Mouse (Mus musculus) adrenal gland (tissue): Measurements from ENCODE around the gene Serinc5.

Source experiments
- intact Hi-C: fragments of 180-260 bp; cut with DNase I; formaldehyde crosslinking; loops from one replicate; pipeline ENCODE4 v1.15.1; 2025

Serinc5 gene

GRCm38 (mm10) chr13:92611917-92612316 lies 1.0 kb downstream of the Serinc5 start:
- intact Hi-C loops: no loop called here

DNA sequence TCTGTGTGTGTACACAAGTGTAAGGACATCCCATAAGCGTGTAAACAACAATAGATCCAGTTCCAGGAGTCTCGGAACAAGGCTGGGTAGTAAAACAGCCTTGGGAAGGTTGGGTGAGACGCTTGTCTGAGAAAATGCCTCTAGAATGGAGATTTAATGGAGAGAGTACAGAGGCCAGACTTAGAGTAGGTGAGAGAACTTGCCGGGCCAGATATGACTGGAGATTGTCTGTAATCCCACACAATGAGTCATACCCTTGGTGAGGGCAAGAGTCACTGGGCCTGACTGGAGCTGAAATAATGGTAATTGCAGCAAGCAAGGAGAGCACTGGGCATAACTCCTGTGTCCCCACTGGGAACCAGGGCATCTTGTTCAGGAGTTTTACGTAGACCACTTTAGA lies 2.2 kb downstream of the Serinc5 start:
- intact Hi-C loops: no loop called here

DNA sequence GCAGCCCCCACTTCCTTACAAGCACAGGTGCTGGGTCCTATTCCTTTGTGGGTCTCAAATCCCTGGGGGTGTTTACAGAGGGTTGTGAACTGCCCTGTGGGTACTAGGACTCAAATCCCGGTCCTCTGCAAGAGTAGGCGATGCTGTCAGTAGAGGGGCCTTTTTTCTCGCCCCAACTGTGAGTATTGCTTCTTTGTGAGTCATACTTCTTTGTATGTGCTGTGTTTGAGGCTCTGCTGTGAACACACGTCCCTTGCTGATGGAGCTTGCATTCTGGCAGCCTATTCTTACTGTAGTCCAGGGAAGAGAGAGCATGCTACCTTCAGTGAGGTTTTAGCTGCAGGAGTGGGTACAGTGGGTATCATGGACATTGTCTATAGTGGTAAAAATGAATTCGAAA lies 4.3 kb downstream of the Serinc5 start:
- intact Hi-C loops: no loop called here

GRCm38 (mm10) chr13:92616459-92616858 lies 5.6 kb downstream of the Serinc5 start:
- intact Hi-C loops: no loop called here

GRCm38 (mm10) chr13:92626196-92626595 lies 15.3 kb downstream of the Serinc5 start:
- intact Hi-C loops: no loop called here

DNA sequence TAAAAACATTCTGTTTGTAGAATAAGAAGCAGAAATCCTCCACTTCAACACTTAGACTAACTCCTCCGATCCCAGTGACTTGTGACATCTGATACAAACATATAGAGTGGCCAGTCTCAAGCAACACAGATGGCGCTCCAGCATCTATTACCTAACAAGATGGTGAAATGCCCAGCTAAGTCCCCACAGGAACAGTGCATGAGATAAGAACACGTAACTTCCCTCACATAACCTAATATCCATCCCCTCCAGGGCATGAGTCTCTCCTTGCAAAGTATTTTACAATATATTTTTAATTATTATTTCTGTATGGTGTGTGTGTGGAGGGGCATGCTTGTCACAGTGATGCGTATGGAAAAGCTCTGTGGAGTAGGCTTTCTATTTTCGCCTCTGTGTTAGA lies 15.8 kb downstream of the Serinc5 start:
- intact Hi-C loops: no loop called here

GRCm38 (mm10) chr13:92629509-92629908 lies 18.6 kb downstream of the Serinc5 start:
- intact Hi-C loops: no loop called here

DNA sequence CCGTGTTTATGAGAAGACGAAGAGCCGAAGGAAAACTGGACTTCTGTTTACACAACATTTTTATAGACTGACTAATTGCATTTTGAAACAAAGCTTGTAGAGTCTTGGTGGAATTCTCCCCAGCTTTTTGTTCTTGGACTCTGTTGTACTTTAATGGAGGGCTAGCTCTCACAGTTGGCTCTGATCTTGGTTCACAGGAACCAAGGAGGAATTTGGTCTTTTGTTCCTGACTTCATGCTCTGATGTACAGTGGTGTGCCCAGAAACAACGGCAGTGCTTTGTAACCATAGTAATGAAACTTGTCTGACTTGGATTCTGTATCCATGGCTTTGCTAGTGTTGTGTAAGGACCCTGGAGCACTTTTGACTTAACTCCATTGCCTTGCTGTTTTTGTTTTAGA lies 20.6 kb downstream of the Serinc5 start:
- intact Hi-C loops: loop anchor here (5.0 kb wide), 1 partner anchor 101 kb away; no protein-coding TSS in a partner anchor

DNA sequence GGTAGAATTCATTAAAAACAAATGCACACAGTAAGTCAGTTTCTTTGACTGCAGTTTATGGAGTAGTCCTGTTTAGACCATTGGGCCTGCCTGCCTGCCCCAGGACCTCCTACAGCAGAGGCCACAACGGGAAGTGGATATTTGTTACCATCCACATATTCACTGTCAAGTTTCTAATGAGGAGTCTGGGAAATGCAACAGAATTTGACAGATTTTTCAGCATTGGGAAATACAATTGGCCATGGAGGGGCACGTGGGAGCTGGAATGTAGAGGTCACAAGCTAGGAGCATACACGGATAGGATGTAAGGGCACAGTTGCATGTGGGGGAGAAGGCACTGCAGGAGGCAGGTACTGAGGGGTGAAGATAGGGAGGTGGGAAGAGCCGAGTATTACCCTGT lies 21.7 kb downstream of the Serinc5 start:
- intact Hi-C loops: loop anchor here (5.0 kb wide), 1 partner anchor 100 kb away; no protein-coding TSS in a partner anchor

- intact Hi-C loops: no loop called here
Measured at GRCm38 (mm10) chr13:92635040-92635439, 24.1 kb downstream of the Serinc5 start.

DNA sequence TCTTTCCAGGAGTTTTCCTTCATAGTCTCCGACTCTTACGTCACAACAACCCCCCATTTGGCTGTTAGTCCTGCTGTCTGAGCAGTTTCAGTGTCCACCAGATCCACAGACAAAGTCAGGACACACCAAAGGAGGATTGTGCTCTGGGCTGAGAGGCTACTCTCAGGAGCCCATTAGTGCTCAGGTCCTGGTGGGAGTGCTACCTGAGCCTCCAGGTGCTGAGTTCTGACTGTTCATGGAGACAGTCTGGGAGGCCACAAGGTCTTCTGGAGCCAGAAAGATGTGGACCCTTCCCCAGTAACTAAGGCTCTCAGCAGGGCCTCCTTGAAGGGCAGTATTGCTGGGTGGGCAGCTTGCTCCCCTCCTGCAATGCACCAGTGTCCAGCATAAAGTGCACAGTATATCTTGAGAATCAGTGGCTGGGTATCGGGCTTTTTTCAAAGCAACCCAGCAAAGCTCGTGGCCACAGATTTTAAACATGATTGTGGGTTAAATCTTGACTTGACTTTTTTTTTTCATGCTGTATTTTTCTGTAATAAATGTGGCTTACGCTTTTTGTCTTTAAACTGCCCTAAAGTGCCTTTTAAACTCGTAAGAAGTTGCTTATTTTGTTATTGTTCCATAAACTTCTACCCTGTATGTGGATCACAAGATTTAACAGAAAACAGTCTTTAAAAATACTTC lies 25.5 kb downstream of the Serinc5 start:
- intact Hi-C loops: no loop called here

DNA sequence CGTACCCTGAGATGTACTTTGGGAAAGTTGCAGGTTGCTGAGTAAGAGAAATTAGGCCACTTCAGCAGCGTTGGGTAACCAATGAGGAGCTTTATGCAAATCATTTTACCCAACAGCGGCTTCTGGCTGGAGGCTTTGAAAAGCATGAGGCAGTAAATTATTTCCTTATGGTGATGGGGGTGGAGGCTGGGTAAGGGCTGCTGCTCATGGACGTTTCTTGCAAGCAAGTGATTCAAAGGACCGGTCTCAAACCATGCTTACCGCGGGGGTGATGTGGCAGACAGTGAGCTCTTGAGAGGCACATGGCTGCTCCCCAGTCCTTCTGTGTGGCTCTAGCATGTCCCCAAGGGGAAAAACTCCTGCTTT lies 26.0 kb downstream of the Serinc5 start:
- intact Hi-C loops: no loop called here

- intact Hi-C loops: no loop called here
Measured at GRCm38 (mm10) chr13:92639093-92640014, 28.5 kb downstream of the Serinc5 start.

- intact Hi-C loops: no loop called here
Measured at GRCm38 (mm10) chr13:92644199-92644598, 33.3 kb downstream of the Serinc5 start.

DNA sequence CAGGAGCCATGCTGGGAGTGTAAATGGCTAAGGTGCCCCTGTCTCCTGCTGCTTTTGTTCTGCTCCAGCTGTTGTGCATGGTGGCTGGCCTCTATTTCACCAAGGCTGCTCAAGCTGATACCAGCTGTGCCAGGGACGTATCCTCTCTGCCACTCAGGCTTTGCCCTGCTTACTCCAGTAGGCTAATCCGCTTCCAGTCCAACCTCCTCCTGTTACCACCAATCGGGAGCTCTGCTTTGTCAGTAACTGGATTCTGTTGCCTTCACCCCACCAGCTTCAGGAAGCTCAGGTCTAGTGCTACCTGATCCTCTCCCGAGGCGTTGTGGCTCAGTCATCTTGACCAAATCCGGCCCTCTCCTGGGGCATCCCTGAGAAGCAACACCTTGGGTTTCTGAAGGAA lies 33.9 kb downstream of the Serinc5 start:
- intact Hi-C loops: no loop called here

DNA sequence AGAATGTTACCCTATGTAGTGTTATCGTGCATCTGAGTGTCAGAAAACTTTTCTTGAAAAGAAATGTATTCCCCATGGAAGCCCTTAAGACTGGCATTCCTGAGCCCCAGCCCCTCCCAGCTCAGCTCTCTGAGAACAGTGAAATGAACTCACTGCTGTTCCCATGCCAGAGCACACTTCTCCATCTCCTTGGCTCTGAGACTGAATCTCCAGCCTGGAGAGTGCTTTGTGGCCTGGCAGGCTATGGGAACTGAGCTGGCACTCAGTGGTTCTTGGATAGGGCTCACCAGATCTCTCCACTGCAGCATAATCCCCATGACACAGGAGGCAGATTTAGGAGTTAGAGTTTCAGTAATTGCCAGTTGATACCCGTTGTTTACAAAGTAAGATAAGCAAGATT lies 36.8 kb downstream of the Serinc5 start:
- intact Hi-C loops: no loop called here

- intact Hi-C loops: no loop called here
Measured at GRCm38 (mm10) chr13:92649111-92649510, 38.2 kb downstream of the Serinc5 start.

DNA sequence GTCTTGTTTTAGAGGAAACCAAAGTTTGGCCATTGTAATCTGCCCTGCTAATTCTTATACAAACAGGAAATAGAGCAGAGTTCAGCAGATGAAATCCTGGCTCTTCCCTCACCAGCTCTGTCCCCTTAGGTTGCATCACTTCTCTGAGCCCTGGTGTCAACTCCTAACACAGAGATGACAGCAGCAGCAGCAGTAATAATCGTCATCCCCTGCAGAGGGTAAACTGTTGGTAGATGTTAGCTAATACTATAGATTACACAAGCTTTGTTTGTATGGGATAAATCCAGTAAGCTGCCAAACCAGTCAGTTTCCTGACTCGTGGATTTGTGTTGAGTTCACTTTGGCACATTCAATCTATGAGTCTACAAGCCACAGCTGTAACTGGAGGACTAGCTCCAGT lies 40.1 kb downstream of the Serinc5 start:
- intact Hi-C loops: no loop called here

DNA sequence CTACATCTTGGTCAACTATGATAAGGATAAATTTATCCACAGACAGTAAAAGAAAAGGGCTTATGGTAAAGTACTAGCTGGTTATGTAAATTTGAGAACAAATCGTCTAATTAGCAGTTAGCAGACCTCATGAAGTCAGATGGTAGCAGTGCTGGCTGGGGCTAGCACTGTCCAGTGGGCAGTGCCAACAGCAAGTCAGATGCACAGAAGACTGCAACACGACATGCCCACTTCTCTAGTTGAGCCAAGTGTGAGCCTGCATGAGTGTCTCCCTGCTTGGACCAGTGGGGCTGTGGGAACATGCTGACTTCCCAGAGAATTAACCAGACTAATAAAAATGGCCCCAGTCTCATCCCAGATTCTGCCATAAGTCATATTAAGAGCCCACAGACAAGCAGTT lies 41.6 kb downstream of the Serinc5 start:
- intact Hi-C loops: no loop called here

DNA sequence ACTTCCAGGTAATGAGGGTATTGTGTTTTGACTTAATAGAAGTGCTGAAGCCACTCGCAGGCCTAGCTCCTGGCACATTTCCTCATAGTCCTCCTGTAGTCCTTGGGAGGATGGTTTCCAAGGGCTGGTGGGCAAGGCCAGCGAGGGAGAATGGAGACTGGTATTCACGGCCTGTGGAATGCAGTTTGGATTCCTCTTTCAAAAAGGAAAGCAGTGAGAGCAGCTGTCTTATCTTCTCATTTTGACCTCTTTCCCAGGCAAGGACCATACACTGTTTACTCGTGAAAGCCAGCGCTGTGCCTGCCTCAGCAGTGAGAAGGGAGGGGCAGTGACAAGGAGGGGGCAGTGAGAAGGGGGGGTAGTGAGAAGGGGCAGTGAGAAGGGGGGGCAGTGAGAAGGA lies 42.4 kb downstream of the Serinc5 start:
- intact Hi-C loops: no loop called here

DNA sequence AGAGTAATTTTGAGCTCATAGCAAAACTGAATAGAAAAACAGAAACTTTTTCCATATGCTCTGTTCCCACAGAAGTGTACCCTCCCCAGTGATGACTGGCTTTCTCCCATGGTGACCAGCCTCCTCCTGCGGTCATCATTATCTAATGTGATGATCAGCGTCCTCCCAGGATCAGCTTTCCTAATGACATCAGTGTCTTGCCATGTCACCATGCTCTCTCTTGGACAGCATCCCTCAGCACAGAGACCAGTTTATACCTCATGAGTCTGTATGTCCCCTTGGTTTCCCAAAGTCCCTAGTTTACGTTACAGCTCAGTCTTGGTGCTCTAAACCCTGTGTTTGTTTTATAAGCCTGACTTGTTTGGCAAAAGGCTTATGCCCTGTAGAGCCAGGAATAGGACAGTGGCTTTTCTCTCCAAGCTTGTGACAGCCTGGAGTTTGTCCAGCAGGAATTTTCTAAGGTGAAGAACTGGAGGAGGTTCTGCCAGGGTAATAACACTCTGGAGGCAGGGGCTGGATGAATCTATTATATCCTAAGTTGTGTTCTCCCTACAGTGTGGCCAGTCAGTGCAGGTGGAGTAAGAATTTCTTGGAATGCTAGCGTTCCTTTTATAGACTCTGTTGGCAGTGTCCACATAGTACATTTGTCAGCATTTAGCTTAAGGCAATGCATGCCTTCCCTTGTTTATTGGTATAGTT lies 46.1 kb downstream of the Serinc5 start:
- intact Hi-C loops: no loop called here

- intact Hi-C loops: no loop called here
Measured at GRCm38 (mm10) chr13:92659611-92660010, 48.7 kb downstream of the Serinc5 start.
